Mouse (Mus musculus) heart, postnatal 0 days (tissue): ENCODE data around the gene Gfra1.

Experiments
- CTCF ChIP-seq: IDR thresholded peaks from 2 replicates; pipeline ENCODE4 v1.5.1; 2016; ENCODE audit warnings: antibody characterized with exemption, control low read depth, low read depth
- EP300 ChIP-seq: IDR thresholded peaks from 2 replicates; pipeline ENCODE4 v1.6.1; 2016; ENCODE audit warnings: antibody characterized with exemption, low read depth

- TF ChIP-seq CTCF: no peak
- no peak for TF ChIP-seq EP300
These were observed 105.8 kb downstream of the Gfra1 start for GRCm38 (mm10) chr19:58349890-58350408.
